Mouse (Mus musculus): ENCODE measurements around the gene Ptafr. TPM values are rescaled to one million over a fixed set of nuclear protein-coding genes. Genes with fewer than 3 reads are reported as not detected.

Ptafr gene
- polyA plus RNA-seq, 2 experiments = 0.36 to 1.3 TPM

- Histone ChIP-seq H3K9me3 (ENCODE audit: control insufficient read depth, low read length) (no peaks in the 10 kb centered on the region), H3K36me3 (ENCODE audit: control insufficient read depth, insufficient read depth, low read length) (no peaks in the 10 kb centered on the region), H3K27ac (replicated peaks; ENCODE audit: low read depth, low read length) (no peak overlapping the region), H3K4me2 (replicated peaks; ENCODE audit: low read depth, low read length, severe bottlenecking) (no peak overlapping the region), H3K27me3 (ENCODE audit: control insufficient read depth, insufficient read depth, low read length) (no peaks in the 10 kb centered on the region), H3K4me1 (ENCODE audit: control insufficient read depth, insufficient read depth, low read length) (no peaks in the 10 kb centered on the region), H3K9ac (ENCODE audit: low read depth, low read length, severe bottlenecking) (no peak overlapping the region), H3K4me3 (replicated peaks; ENCODE audit: low read length) (no peak overlapping the region)
- no peak for TF ChIP-seq POLR2A (IDR thresholded peaks at IDR 0.05; ENCODE audit: borderline replicate concordance, extremely low read depth, insufficient read depth, insufficient read length)
- 33% methylated on average over 11 of the region's 11 CpGs for WGBS
- DNase-seq (ENCODE audit: low spot score) (peak; percentile 9), ATAC-seq (ENCODE audit: low FRiP score, low read depth) (no peak)
Measured at GRCm38 (mm10) chr4:132573327-132573726, 9.5 kb downstream of the Ptafr start.

- Histone ChIP-seq H3K36me3 (ENCODE audit: control insufficient read depth, insufficient read depth, low read length) (no peaks in the 10 kb centered on the region), H3K4me2 (replicated peaks; ENCODE audit: low read depth, low read length, severe bottlenecking) (no peak overlapping the region), H3K4me3 (replicated peaks; ENCODE audit: low read length) (no peak overlapping the region), H3K9me3 (ENCODE audit: control insufficient read depth, low read length) (no peaks in the 10 kb centered on the region), H3K27me3 (ENCODE audit: control insufficient read depth, insufficient read depth, low read length) (no peaks in the 10 kb centered on the region), H3K4me1 (ENCODE audit: control insufficient read depth, insufficient read depth, low read length) (no peaks in the 10 kb centered on the region), H3K27ac (replicated peaks; ENCODE audit: low read depth, low read length) (no peak overlapping the region), H3K9ac (ENCODE audit: low read depth, low read length, severe bottlenecking) (no peak overlapping the region)
- DNase-seq (ENCODE audit: low spot score) (no peak), ATAC-seq (ENCODE audit: low FRiP score, low read depth) (no peak)
- 92% methylated on average over 1 of the region's 1 CpGs for WGBS
- no peak for TF ChIP-seq POLR2A (IDR thresholded peaks at IDR 0.05; ENCODE audit: borderline replicate concordance, extremely low read depth, insufficient read depth, insufficient read length)
Measured at GRCm38 (mm10) chr4:132574809-132575347, 11.0 kb downstream of the Ptafr start.

- no peak overlapping the region for H3K4me2 ChIP-seq (replicated peaks; ENCODE audit: low read depth, low read length, severe bottlenecking)
- H3K27me3 ChIP-seq (ENCODE audit: control insufficient read depth, insufficient read depth, low read length) = no peaks in the 10 kb centered on the region
- H3K36me3 ChIP-seq (ENCODE audit: control insufficient read depth, insufficient read depth, low read length) = no peaks in the 10 kb centered on the region
- no peak overlapping the region for H3K4me3 ChIP-seq (replicated peaks; ENCODE audit: low read length)
- no peaks in the 10 kb centered on the region for H3K9me3 ChIP-seq (ENCODE audit: control insufficient read depth, low read length)
- H3K4me1 ChIP-seq (ENCODE audit: control insufficient read depth, insufficient read depth, low read length) = no peaks in the 10 kb centered on the region
- WGBS = 59% methylated on average over 3 of the region's 3 CpGs
- no peak overlapping the region for H3K9ac ChIP-seq (ENCODE audit: low read depth, low read length, severe bottlenecking)
- no peak for TF ChIP-seq POLR2A (IDR thresholded peaks at IDR 0.05; ENCODE audit: borderline replicate concordance, extremely low read depth, insufficient read depth, insufficient read length)
- ATAC-seq (ENCODE audit: low FRiP score, low read depth) = no peak
- DNase-seq (ENCODE audit: low spot score) = no peak
- no peak overlapping the region for H3K27ac ChIP-seq (replicated peaks; ENCODE audit: low read depth, low read length)
Measured at GRCm38 (mm10) chr4:132583781-132584180, 19.9 kb downstream of the Ptafr start.

GRCm38 (mm10) chr4:132584975-132585374 lies 21.1 kb downstream of the Ptafr start:
- no peaks in the 10 kb centered on the region for H3K9me3 ChIP-seq (ENCODE audit: control insufficient read depth, low read length)
- no peak overlapping the region for H3K9ac ChIP-seq (ENCODE audit: low read depth, low read length, severe bottlenecking)
- H3K4me3 ChIP-seq (replicated peaks; ENCODE audit: low read length) = no peak overlapping the region
- H3K4me2 ChIP-seq (replicated peaks; ENCODE audit: low read depth, low read length, severe bottlenecking) = no peak overlapping the region
- WGBS = 83% methylated on average over 2 of the region's 2 CpGs
- H3K27ac ChIP-seq (replicated peaks; ENCODE audit: low read depth, low read length) = no peak overlapping the region
- no peaks in the 10 kb centered on the region for H3K27me3 ChIP-seq (ENCODE audit: control insufficient read depth, insufficient read depth, low read length)
- ATAC-seq (ENCODE audit: low FRiP score, low read depth) = no peak
- no peak for TF ChIP-seq POLR2A (IDR thresholded peaks at IDR 0.05; ENCODE audit: borderline replicate concordance, extremely low read depth, insufficient read depth, insufficient read length)
- DNase-seq (ENCODE audit: low spot score) = no peak
- no peaks in the 10 kb centered on the region for H3K4me1 ChIP-seq (ENCODE audit: control insufficient read depth, insufficient read depth, low read length)
- no peaks in the 10 kb centered on the region for H3K36me3 ChIP-seq (ENCODE audit: control insufficient read depth, insufficient read depth, low read length)

GRCm38 (mm10) chr4:132586282-132586681 lies 22.4 kb downstream of the Ptafr start:
- Histone ChIP-seq H3K4me1 (ENCODE audit: control insufficient read depth, insufficient read depth, low read length) (no peaks in the 10 kb centered on the region), H3K9me3 (ENCODE audit: control insufficient read depth, low read length) (no peaks in the 10 kb centered on the region), H3K4me3 (replicated peaks; ENCODE audit: low read length) (no peak overlapping the region), H3K27ac (replicated peaks; ENCODE audit: low read depth, low read length) (no peak overlapping the region), H3K9ac (ENCODE audit: low read depth, low read length, severe bottlenecking) (no peak overlapping the region), H3K4me2 (replicated peaks; ENCODE audit: low read depth, low read length, severe bottlenecking) (no peak overlapping the region), H3K36me3 (ENCODE audit: control insufficient read depth, insufficient read depth, low read length) (no peaks in the 10 kb centered on the region), H3K27me3 (ENCODE audit: control insufficient read depth, insufficient read depth, low read length) (no peaks in the 10 kb centered on the region)
- ATAC-seq (ENCODE audit: low FRiP score, low read depth) = no peak
- 96% methylated on average over 4 of the region's 4 CpGs for WGBS
- TF ChIP-seq POLR2A (IDR thresholded peaks at IDR 0.05; ENCODE audit: borderline replicate concordance, extremely low read depth, insufficient read depth, insufficient read length) = no peak
- no peak for DNase-seq (ENCODE audit: low spot score)

GRCm38 (mm10) chr4:132588512-132588911 lies 24.6 kb downstream of the Ptafr start:
- H3K9ac ChIP-seq (ENCODE audit: low read depth, low read length, severe bottlenecking) = no peak overlapping the region
- no peaks in the 10 kb centered on the region for H3K27me3 ChIP-seq (ENCODE audit: control insufficient read depth, insufficient read depth, low read length)
- no peak for ATAC-seq (ENCODE audit: low FRiP score, low read depth)
- no peak for TF ChIP-seq POLR2A (IDR thresholded peaks at IDR 0.05; ENCODE audit: borderline replicate concordance, extremely low read depth, insufficient read depth, insufficient read length)
- no peak overlapping the region for H3K4me3 ChIP-seq (replicated peaks; ENCODE audit: low read length)
- no peak overlapping the region for H3K27ac ChIP-seq (replicated peaks; ENCODE audit: low read depth, low read length)
- 72% methylated on average over 3 of the region's 3 CpGs for WGBS
- H3K9me3 ChIP-seq (ENCODE audit: control insufficient read depth, low read length) = no peaks in the 10 kb centered on the region
- DNase-seq (ENCODE audit: low spot score) = no peak
- no peak overlapping the region for H3K4me2 ChIP-seq (replicated peaks; ENCODE audit: low read depth, low read length, severe bottlenecking)
- H3K4me1 ChIP-seq (ENCODE audit: control insufficient read depth, insufficient read depth, low read length) = no peaks in the 10 kb centered on the region
- H3K36me3 ChIP-seq (ENCODE audit: control insufficient read depth, insufficient read depth, low read length) = no peaks in the 10 kb centered on the region
